Mouse (Mus musculus): Measurements from ENCODE around the gene Kcne3.

DNA sequence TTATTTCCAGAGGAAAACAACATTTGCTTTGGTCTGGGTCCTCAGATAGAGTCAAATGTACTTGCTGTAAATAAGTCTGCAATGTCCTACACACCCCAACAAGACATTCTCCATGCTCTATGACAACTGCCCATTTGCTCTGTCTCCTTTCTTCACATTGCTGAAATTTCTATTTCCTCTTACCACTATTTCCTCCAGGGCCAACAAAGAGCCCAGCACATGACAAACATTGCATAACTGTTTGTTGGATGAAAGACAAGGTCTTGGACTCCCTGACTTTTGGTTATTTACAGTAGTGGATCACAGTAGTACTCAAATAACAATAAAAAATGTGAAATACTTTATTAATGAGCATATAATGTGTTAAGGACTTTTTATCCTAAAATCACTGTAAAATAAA lies 31.6 kb downstream of the Kcne3 start:
- no peak for TF ChIP-seq CTCF (IDR thresholded peaks at IDR 0.05; ENCODE audit: low read depth)
- TF ChIP-seq EP300 (IDR thresholded peaks at IDR 0.05; ENCODE audit: low read depth), result no peak

Measured in liver, embryonic 14.5 days (tissue).